Mouse (Mus musculus) forebrain, embryonic 16.5 days (tissue): ENCODE measurements around the gene Arf5. TPM values are rescaled to one million over a fixed set of nuclear protein-coding genes. Genes with fewer than 3 reads are reported as not detected.

Experiments used
- ATAC-seq: fragments of 200-750 bp; cut with Nextera tagmentation; 2 replicates; pipeline ENCODE4 v1.8.0; 2017; ENCODE audit warnings: mild to moderate bottlenecking, moderate library complexity
- H3K27ac ChIP-seq: fragments of 300-500 bp; sonication (generic); 2 replicates; pipeline ENCODE4 v1.5.1; 2014; ENCODE audit warnings: low read length, control low read depth
- H3K27me3 ChIP-seq: fragments of 300-500 bp; sonication (generic); replicated peaks from 2 replicates; pipeline ENCODE4 v1.6.1; 2014; ENCODE audit warnings: low read length; ENCODE audit not compliant: control insufficient read depth, insufficient read depth
- H3K36me3 ChIP-seq: fragments of 300-500 bp; sonication (generic); 2 replicates; pipeline ENCODE4 v1.6.1; 2014; ENCODE audit not compliant: control insufficient read depth, insufficient read depth
- H3K4me1 ChIP-seq: fragments of 300-500 bp; sonication (generic); replicated peaks from 2 replicates; pipeline ENCODE4 v1.6.1; 2014; ENCODE audit warnings: low read length; ENCODE audit not compliant: control insufficient read depth, insufficient read depth
- H3K4me2 ChIP-seq: fragments of 300-500 bp; sonication (generic); 2 replicates; pipeline ENCODE4 v1.6.1; 2014; ENCODE audit warnings: mild to moderate bottlenecking, low read length, control low read depth
- H3K4me3 ChIP-seq: fragments of 300-500 bp; sonication (generic); replicated peaks from 2 replicates; pipeline ENCODE4 v1.5.1; 2014; ENCODE audit warnings: mild to moderate bottlenecking, low read length, control low read depth
- H3K9ac ChIP-seq: fragments of 300-500 bp; sonication (generic); replicated peaks from 2 replicates; pipeline ENCODE4 v1.6.1; 2014; ENCODE audit warnings: low read depth, low read length, control low read depth
- H3K9me3 ChIP-seq: fragments of 300-500 bp; sonication (generic); 2 replicates; pipeline ENCODE4 v1.6.1; 2016; ENCODE audit warnings: low read length; ENCODE audit not compliant: control insufficient read depth
- WGBS: fragments of 180-500 bp; shearing (Covaris S2); extraction: QIAGEN DNeasy Blood & Tissue Kit; methylation state at CpG from one replicate; pipeline ENCODE4 v1.1.7; 2014; 5-methylcytosine and 5-hydroxymethylcytosine counted together
- polyA plus RNA-seq: library from polyadenylated mRNA; unstranded; fragments of >200 nt; fragmentation: Nextera tagmentation; extraction: Ambion mirVana; gene quantifications from 2 replicates; pipeline ENCODE4 v1.2.1, GENCODE M21; 2015

Arf5 gene
- polyA plus RNA-seq, 1 experiment from 2014 or later, result 423 TPM

- ATAC-seq, result no peak
- Histone ChIP-seq H3K27me3 (no peaks in the 10 kb centered on the region), H3K9me3 (no peaks in the 10 kb centered on the region), H3K4me3 (no peak within 1 kb of the TSS), H3K4me2 (no peak within 1 kb of the TSS), H3K9ac (no peak within 1 kb of the TSS), H3K4me1 (peaks cover 5% of the 10 kb centered on the region; the same call in 1 of the 2 replicates), H3K27ac (no peak within 1 kb of the TSS), H3K36me3 (no peaks in the 10 kb centered on the region)
- WGBS, result 84% methylated on average over 5 of the region's 5 CpGs
Observed at GRCm38 (mm10) chr6:28474839-28475238, 51.5 kb downstream of the Arf5 start, which contains the start of gene Snd1. Gene Snd1, plus strand, starts transcription at chr6:28475139.

Other genes with a start within 250 kb of the Arf5 start
- 18.4 and 21.2 TPM in 2 replicates for gene Zfp800, start 25.6 kb upstream of the Arf5 start, polyA plus RNA-seq
- not detected in 2 replicates for gene Fscn3, start 4.2 kb downstream of the Arf5 start, polyA plus RNA-seq
- gene Gcc1, start 4.8 kb downstream of the Arf5 start, polyA plus RNA-seq, result 17.1 and 17.2 TPM in 2 replicates
- 0.48 TPM in 1 of 2 replicates, not detected in the other for gene Pax4, start 25.8 kb downstream of the Arf5 start, polyA plus RNA-seq
- gene Snd1, start 51.6 kb downstream of the Arf5 start, polyA plus RNA-seq, result 81.0 and 86.1 TPM in 2 replicates